Mouse (Mus musculus) heart, adult 11 months (tissue): Measurements from ENCODE around the gene Myt1l.

Experiments used
- DNase-seq: peaks from one replicate; pipeline ENCODE4 v3.0.0; 2022

Gene Myt1l

GRCm38 (mm10) chr12:29569311-29569710 is 41.1 kb downstream of the Myt1l start:
- peak; percentile 94 for DNase-seq

GRCm38 (mm10) chr12:29570351-29570750 is 42.2 kb downstream of the Myt1l start:
- peak; percentile 62 for DNase-seq

GRCm38 (mm10) chr12:29571613-29572012 is 43.4 kb downstream of the Myt1l start:
- DNase-seq = peak; percentile 54

GRCm38 (mm10) chr12:29593787-29594186 is 65.6 kb downstream of the Myt1l start:
- DNase-seq = peak; percentile 71

- DNase-seq = peak; percentile 49
Observed at GRCm38 (mm10) chr12:29599916-29600315, 71.7 kb downstream of the Myt1l start.

GRCm38 (mm10) chr12:29601223-29601622 is 73.0 kb downstream of the Myt1l start:
- DNase-seq = peak; percentile 52

GRCm38 (mm10) chr12:29604659-29605058 is 76.5 kb downstream of the Myt1l start:
- peak; percentile 84 for DNase-seq

GRCm38 (mm10) chr12:29605124-29605523 is 76.9 kb downstream of the Myt1l start:
- peak; percentile 80 for DNase-seq

GRCm38 (mm10) chr12:29606221-29606620 is 78.0 kb downstream of the Myt1l start:
- no peak for DNase-seq

- DNase-seq = no peak
Observed at GRCm38 (mm10) chr12:29617746-29618145, 89.6 kb downstream of the Myt1l start.

GRCm38 (mm10) chr12:29621530-29621929 is 93.3 kb downstream of the Myt1l start:
- peak; percentile 39 for DNase-seq

GRCm38 (mm10) chr12:29627956-29628750 is 100.0 kb downstream of the Myt1l start:
- peak; percentile 66 for DNase-seq

GRCm38 (mm10) chr12:29629875-29630538 is 101.8 kb downstream of the Myt1l start:
- peak; percentile 86 for DNase-seq

GRCm38 (mm10) chr12:29634509-29634908 is 106.3 kb downstream of the Myt1l start:
- peak; percentile 17 for DNase-seq

GRCm38 (mm10) chr12:29639543-29640196 is 111.5 kb downstream of the Myt1l start:
- peak; percentile 41 for DNase-seq

- peak; percentile 16 for DNase-seq
Observed at GRCm38 (mm10) chr12:29640201-29640600, 112.0 kb downstream of the Myt1l start.

- peak; percentile 69 for DNase-seq
Observed at GRCm38 (mm10) chr12:29642915-29643314, 114.7 kb downstream of the Myt1l start.

- DNase-seq = peak; percentile 67
Observed at GRCm38 (mm10) chr12:29644091-29644490, 115.9 kb downstream of the Myt1l start.

- peak; percentile 76 for DNase-seq
Observed at GRCm38 (mm10) chr12:29644721-29645120, 116.5 kb downstream of the Myt1l start.

GRCm38 (mm10) chr12:29649510-29650152 is 121.4 kb downstream of the Myt1l start:
- peak; percentile 76 for DNase-seq

GRCm38 (mm10) chr12:29652516-29652915 is 124.3 kb downstream of the Myt1l start:
- DNase-seq = peak; percentile 28

GRCm38 (mm10) chr12:29655197-29655632 is 127.0 kb downstream of the Myt1l start:
- peak; percentile 67 for DNase-seq

GRCm38 (mm10) chr12:29655673-29656072 is 127.5 kb downstream of the Myt1l start:
- DNase-seq = peak; percentile 55
